Mouse (Mus musculus): Measurements from ENCODE around the gene Bax.

GRCm38 (mm10) chr7:45466283-45467089 lies at the start of gene Bax:
- TF ChIP-seq KAT2A (IDR thresholded peaks at IDR 0.05; ENCODE audit: insufficient replicate concordance, low read length): peak; percentile 60; the same call in 1 of the 2 replicates
- TF ChIP-seq EP300 (IDR thresholded peaks at IDR 0.05; ENCODE audit: low read length): 0 out of 2 replicates have a peak, but pooled peaks have one; percentile 5
- peak; percentile 69; the same call in 1 of the 2 replicates for TF ChIP-seq POLR2A (IDR thresholded peaks at IDR 0.05; ENCODE audit: low read depth, low read length)
- TF ChIP-seq CHD1 (IDR thresholded peaks at IDR 0.05; ENCODE audit: low read depth, low read length): 0 out of 2 replicates have a peak, but pooled peaks have one; percentile 52
- TF ChIP-seq BHLHE40 (IDR thresholded peaks at IDR 0.05; ENCODE audit: low read depth, low read length): peak; percentile 100
- TF ChIP-seq RCOR1 (conservative IDR thresholded peaks at IDR 0.05; ENCODE audit: low read depth, low read length): 0 out of 2 replicates have a peak, but pooled peaks have one; percentile 56
